Mouse (Mus musculus) spleen, adult 2 months (tissue): ENCODE data around the gene Cdhr3. TPM values are rescaled to one million over a fixed set of nuclear protein-coding genes. Genes with fewer than 3 reads are reported as not detected.

Experiments
- DNase-seq, 2 experiments: peaks; one replicate each; pipeline versions ENCODE4 v3.0.0 to v3.0.0-alpha.2; 2012 to 2021; ENCODE audit warnings: low spot score in 2 of 2, low read depth in 1 of 2
- H3K27ac ChIP-seq: fragments of 200-500 bp; 2 replicates; pipeline ENCODE4 v1.5.1; 2012; ENCODE audit warnings: low read length, inconsistent platforms; ENCODE audit not compliant: insufficient read depth
- H3K27me3 ChIP-seq: fragments of 200-500 bp; 2 replicates; pipeline ENCODE4 v1.6.1; 2012; ENCODE audit warnings: mild to moderate bottlenecking, moderate library complexity, low read length, inconsistent platforms; ENCODE audit not compliant: control insufficient read depth, insufficient read depth
- H3K36me3 ChIP-seq: fragments of 200-500 bp; 2 replicates; pipeline ENCODE4 v1.6.1; 2012; ENCODE audit warnings: mild to moderate bottlenecking, low read length, inconsistent platforms; ENCODE audit not compliant: control insufficient read depth, insufficient read depth
- H3K4me1 ChIP-seq: fragments of 200-500 bp; 2 replicates; pipeline ENCODE4 v1.6.1; 2011; ENCODE audit warnings: inconsistent platforms; ENCODE audit not compliant: control insufficient read depth, insufficient read depth, insufficient read length
- H3K4me3 ChIP-seq: fragments of 200-500 bp; 2 replicates; pipeline ENCODE4 v1.5.1; 2011; ENCODE audit warnings: mild to moderate bottlenecking, inconsistent platforms; ENCODE audit not compliant: insufficient read depth, insufficient read length; ENCODE audit errors: extremely low read depth
- CTCF ChIP-seq: fragments of 200-500 bp; IDR thresholded peaks from 2 replicates; pipeline ENCODE4 v1.5.1; 2011; ENCODE audit warnings: mild to moderate bottlenecking, inconsistent platforms; ENCODE audit not compliant: insufficient read depth, insufficient read length, insufficient replicate concordance; ENCODE audit errors: extremely low read depth
- POLR2A ChIP-seq: fragments of 200-500 bp; IDR thresholded peaks from 2 replicates; pipeline ENCODE4 v1.6.1; 2011; ENCODE audit warnings: low read depth, low read length, inconsistent platforms
- WGBS: fragments of 180-500 bp; shearing (Covaris S2); methylation state at CpG from one replicate; pipeline ENCODE4 v1.1.7; 2018; 5-methylcytosine and 5-hydroxymethylcytosine counted together
- polyA plus RNA-seq: library from polyadenylated mRNA; depleted of rRNA; stranded (reverse); fragments of >200 nt; gene quantifications from 2 replicates; pipeline ENCODE4 v1.2.3, GENCODE M21; 2012

Gene Cdhr3
- polyA plus RNA-seq, 1 experiment, result 0.28 TPM

DNA sequence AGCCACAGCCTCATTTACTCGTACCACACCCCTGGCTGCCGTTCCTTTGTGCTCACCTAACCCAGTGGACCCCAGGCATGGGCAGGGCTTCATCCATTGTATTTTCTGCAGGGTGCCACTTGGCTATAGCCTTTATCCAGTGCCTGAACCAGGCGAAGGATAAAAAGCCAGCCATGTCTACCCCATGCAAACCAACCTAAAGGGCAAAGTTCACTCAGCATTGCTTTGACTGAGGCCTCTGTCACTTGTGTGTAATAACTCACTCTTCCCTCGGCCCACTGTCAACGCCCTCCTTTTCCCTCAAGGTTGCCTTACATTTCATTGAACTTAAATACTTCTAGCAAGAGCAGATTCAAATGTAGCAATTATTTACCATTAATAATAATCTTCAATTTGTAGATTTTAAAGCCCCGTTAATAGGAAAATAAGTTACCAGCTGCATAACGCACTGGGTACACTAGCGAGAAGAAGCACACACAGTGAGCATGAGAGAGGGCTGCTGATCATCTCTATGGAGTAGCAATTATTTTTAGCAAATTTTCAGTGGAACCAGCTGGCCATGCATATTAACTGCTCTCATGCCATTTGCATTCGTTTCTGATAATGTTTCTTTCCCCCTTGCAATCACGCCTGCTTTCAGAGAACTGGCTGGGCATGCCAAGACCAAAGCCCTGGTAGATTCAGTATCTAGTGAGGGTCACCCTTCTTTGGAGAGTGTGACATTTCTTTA is 13.9 kb upstream of the Cdhr3 start:
- no peak overlapping the region for H3K4me3 ChIP-seq
- TF ChIP-seq CTCF, result no peak
- no peak for TF ChIP-seq POLR2A
- WGBS, result 90% methylated on average over 10 of the region's 10 CpGs
- H3K27me3 ChIP-seq, result no peaks in the 10 kb centered on the region
- no peaks in the 10 kb centered on the region for H3K36me3 ChIP-seq
- no peaks in the 10 kb centered on the region for H3K4me1 ChIP-seq
- DNase-seq, result no peak
- H3K27ac ChIP-seq, result no peak overlapping the region

DNA sequence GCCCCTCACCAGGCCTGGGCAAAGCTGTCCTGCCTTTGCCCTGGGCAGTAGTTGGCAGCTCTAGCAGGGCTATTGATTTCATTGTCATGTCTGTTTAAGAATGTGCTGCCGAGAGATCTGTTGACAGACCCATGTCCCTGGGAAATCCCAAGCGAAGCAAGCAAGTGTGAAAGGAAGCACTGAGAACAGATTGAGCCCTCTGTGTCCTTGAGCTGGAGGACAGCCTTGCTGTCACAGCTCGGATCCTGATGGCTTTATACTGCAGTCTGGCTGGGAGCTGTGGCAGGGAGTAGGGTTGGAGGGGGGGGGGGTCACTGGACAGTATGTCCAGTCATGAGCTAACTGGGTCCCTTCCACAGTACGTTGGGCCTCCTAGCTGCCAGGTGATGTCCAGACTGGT is 13.0 kb upstream of the Cdhr3 start:
- H3K27me3 ChIP-seq, result no peaks in the 10 kb centered on the region
- H3K27ac ChIP-seq, result no peak overlapping the region
- no peaks in the 10 kb centered on the region for H3K36me3 ChIP-seq
- no peaks in the 10 kb centered on the region for H3K4me1 ChIP-seq
- TF ChIP-seq POLR2A (no peak), CTCF (no peak)
- 85% methylated on average over 4 of the region's 4 CpGs for WGBS
- H3K4me3 ChIP-seq, result no peak overlapping the region
- DNase-seq, result no peak

DNA sequence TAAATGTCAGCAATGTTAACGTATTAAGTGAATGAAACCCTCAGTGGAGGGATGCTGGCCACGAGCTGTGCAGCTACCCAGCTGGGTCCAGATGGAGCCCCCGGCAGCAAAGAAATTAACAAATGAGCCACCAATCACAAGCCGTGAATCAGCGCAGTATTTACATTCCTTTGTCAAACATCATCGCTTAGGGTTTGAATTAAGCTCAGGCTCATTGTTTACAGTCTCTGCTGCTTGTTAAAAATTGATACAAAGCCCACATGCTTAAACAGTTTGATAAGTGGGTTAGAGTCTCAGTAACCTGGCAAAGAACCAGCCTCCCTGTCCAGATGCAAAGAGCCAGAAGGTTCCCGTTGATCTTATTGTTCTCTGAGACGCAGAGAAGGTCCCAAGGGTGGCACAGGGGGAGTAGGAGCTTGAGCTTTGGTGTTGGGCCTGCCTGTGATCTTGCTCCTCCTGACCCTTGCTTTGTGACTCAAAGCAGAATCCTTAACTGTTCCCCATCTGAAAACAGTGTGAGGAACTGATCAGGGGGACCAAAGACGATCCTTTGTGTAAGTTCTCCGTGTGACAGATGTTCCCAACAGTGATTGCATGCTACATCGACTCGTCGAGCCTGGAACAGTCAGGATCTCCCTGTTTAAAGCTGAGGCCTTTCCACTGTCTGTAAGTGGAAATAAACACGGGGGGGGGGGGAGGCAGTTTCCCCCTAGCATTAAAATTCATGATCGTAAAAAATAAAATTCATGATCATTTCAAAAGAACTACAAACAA is 9.9 kb upstream of the Cdhr3 start:
- Histone ChIP-seq H3K4me1 (no peaks in the 10 kb centered on the region), H3K27ac (no peak overlapping the region), H3K27me3 (no peaks in the 10 kb centered on the region), H3K36me3 (no peaks in the 10 kb centered on the region), H3K4me3 (no peak overlapping the region)
- 82% methylated on average over 15 of the region's 15 CpGs for WGBS
- TF ChIP-seq CTCF, result no peak
- DNase-seq, result no peak

GRCm38 (mm10) chr12:33101627-33102026 is 9.0 kb upstream of the Cdhr3 start:
- WGBS, result 86% methylated on average over 8 of the region's 8 CpGs
- no peaks in the 10 kb centered on the region for H3K27me3 ChIP-seq
- no peak for DNase-seq
- H3K36me3 ChIP-seq, result no peaks in the 10 kb centered on the region
- no peak overlapping the region for H3K4me3 ChIP-seq
- no peak overlapping the region for H3K27ac ChIP-seq
- TF ChIP-seq POLR2A (no peak), CTCF (no peak)
- no peaks in the 10 kb centered on the region for H3K4me1 ChIP-seq

- Histone ChIP-seq H3K27ac (no peak overlapping the region), H3K36me3 (no peaks in the 10 kb centered on the region), H3K27me3 (no peaks in the 10 kb centered on the region), H3K4me1 (peaks cover 4% of the 10 kb centered on the region; the same call in 1 of the 2 replicates), H3K4me3 (no peak overlapping the region)
- 68% methylated on average over 3 of the region's 3 CpGs for WGBS
- DNase-seq, result no peak
- TF ChIP-seq CTCF (no peak), POLR2A (no peak)
Observed at GRCm38 (mm10) chr12:33096017-33096416, 3.3 kb upstream of the Cdhr3 start.

GRCm38 (mm10) chr12:33092196-33092595 is 479 bp downstream of the Cdhr3 start:
- TF ChIP-seq CTCF (no peak), POLR2A (no peak)
- Histone ChIP-seq H3K27me3 (no peaks in the 10 kb centered on the region), H3K27ac (no peak overlapping the region), H3K4me3 (no peak overlapping the region), H3K36me3 (no peaks in the 10 kb centered on the region), H3K4me1 (peaks cover 4% of the 10 kb centered on the region; the same call in 1 of the 2 replicates)
- DNase-seq, result no peak
- WGBS, result 86% methylated on average over 2 of the region's 2 CpGs

DNA sequence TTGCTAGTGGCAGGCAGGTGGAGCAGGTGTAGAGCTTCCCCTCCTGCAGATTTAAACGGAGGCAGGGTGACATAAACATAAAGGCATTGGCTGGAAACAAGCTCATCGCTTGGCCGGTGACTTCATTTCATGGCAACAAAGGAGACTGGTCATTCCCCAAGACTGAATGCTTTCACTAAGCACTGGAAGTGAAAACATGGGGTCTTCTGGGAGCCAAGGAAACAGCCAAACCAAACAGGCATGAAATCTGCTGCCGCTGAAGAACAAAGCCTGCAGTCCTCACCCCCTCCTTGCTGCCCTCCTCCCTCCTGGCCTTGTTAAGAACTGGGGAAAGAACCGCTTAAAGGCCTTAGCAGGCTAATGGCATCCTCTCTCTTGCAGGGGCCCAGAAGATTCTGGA is 6.5 kb downstream of the Cdhr3 start:
- no peaks in the 10 kb centered on the region for H3K27me3 ChIP-seq
- 79% methylated on average over 5 of the region's 5 CpGs for WGBS
- no peak for TF ChIP-seq POLR2A

More for the DNA sequence above, 6.5 kb downstream of the Cdhr3 start:
- Histone ChIP-seq H3K4me1 (no peaks in the 10 kb centered on the region), H3K27ac (no peak overlapping the region), H3K36me3 (no peaks in the 10 kb centered on the region), H3K4me3 (no peak overlapping the region)
- no peak for DNase-seq
